Mouse (Mus musculus): Measurements from ENCODE around the gene Ptpru. TPM values are rescaled to one million over a fixed set of nuclear protein-coding genes. Genes with fewer than 3 reads are reported as not detected.

The Ptpru gene
- polyA plus RNA-seq, 1 experiment from 2014 or later, result 17.2 TPM

Other genes with a start within 250 kb of the Ptpru start
- gene Mecr, start 5.2 kb upstream of the Ptpru start, polyA plus RNA-seq (2016; fragmentation: Nextera tagmentation; extraction: Ambion mirVana), result 47.0 and 58.6 TPM in 2 replicates
- 139 and 141 TPM in 2 replicates for gene Srsf4, start 35.3 kb upstream of the Ptpru start, polyA plus RNA-seq (2016; fragmentation: Nextera tagmentation; extraction: Ambion mirVana)
- gene Tmem200b, start 83.5 kb upstream of the Ptpru start, polyA plus RNA-seq (2016; fragmentation: Nextera tagmentation; extraction: Ambion mirVana), result 0.73 and 1.1 TPM in 2 replicates
- 0.14 TPM in 1 of 2 replicates, not detected in the other for gene Gm10300, start 236.4 kb upstream of the Ptpru start, polyA plus RNA-seq (2016; fragmentation: Nextera tagmentation; extraction: Ambion mirVana)
- 154 and 173 TPM in 2 replicates for gene Epb41, start 237.0 kb upstream of the Ptpru start, polyA plus RNA-seq (2016; fragmentation: Nextera tagmentation; extraction: Ambion mirVana)

Measured in hindbrain, embryonic 10.5 days (tissue).